Mouse (Mus musculus) CD4-positive, CD25-positive, alpha-beta regulatory T cell, adult 4 months (primary cell): ENCODE results near the gene Fam129b. TPM values are rescaled to one million over a fixed set of nuclear protein-coding genes. Genes with fewer than 3 reads are reported as not detected.
"Not testable (repeated sequence)": the region's sequence is repeated elsewhere in the genome, so short reads cannot be mapped to it uniquely, and the experiment has no call there.

ENCODE experiments used
- ATAC-seq: one replicate; pipeline ENCODE4 v1.8.0; 2017
- polyA plus RNA-seq, 2 experiments: library from polyadenylated mRNA; unstranded; fragments of 100-300 nt; shearing (Covaris generic); gene quantifications; one replicate each; pipeline ENCODE4 v1.2.1; 2017

The Fam129b gene
- 1 to 10 TPM in 1 of 2 experiments, under 1 TPM in 1; 0.97 to 1.0 TPM for polyA plus RNA-seq

- peak; percentile 74 for ATAC-seq
Measured at GRCm38 (mm10) chr2:32875675-32876489, at the start of gene Fam129b. Fam129b (plus strand) TSS chr2:32876114.

- ATAC-seq: no peak
Measured at GRCm38 (mm10) chr2:32828979-32829676, 46.8 kb upstream of the Fam129b start.

- ATAC-seq: peak; percentile 99
Measured at GRCm38 (mm10) chr2:32834496-32834895, 41.4 kb upstream of the Fam129b start.

GRCm38 (mm10) chr2:32835588-32835987 lies 40.3 kb upstream of the Fam129b start:
- ATAC-seq: no peak

GRCm38 (mm10) chr2:32838147-32838884 lies 37.6 kb upstream of the Fam129b start:
- ATAC-seq: no peak

- no peak for ATAC-seq
Measured at GRCm38 (mm10) chr2:32839261-32839660, 36.7 kb upstream of the Fam129b start.

- no peak for ATAC-seq
Measured at GRCm38 (mm10) chr2:32841099-32841498, 34.8 kb upstream of the Fam129b start.

GRCm38 (mm10) chr2:32842558-32842957 lies 33.4 kb upstream of the Fam129b start:
- ATAC-seq: no peak

GRCm38 (mm10) chr2:32845572-32846100 lies 30.3 kb upstream of the Fam129b start:
- peak; percentile 2 for ATAC-seq

- ATAC-seq: peak; percentile 36
Measured at GRCm38 (mm10) chr2:32846101-32846804, 29.7 kb upstream of the Fam129b start.

- peak; percentile 87 for ATAC-seq
Measured at GRCm38 (mm10) chr2:32846805-32847467, 29.0 kb upstream of the Fam129b start, which contains the start of gene Stxbp1. Stxbp1 (minus strand) TSS chr2:32847245.

GRCm38 (mm10) chr2:32847468-32847821 lies 28.5 kb upstream of the Fam129b start:
- peak; percentile 39 for ATAC-seq

- ATAC-seq: no peak
Measured at GRCm38 (mm10) chr2:32852156-32852555, 23.8 kb upstream of the Fam129b start.

- ATAC-seq: not testable (repeated sequence)
Measured at GRCm38 (mm10) chr2:32853716-32854115, 22.2 kb upstream of the Fam129b start.

GRCm38 (mm10) chr2:32854206-32854605 lies 21.7 kb upstream of the Fam129b start:
- ATAC-seq: peak; percentile 76

GRCm38 (mm10) chr2:32855046-32855785 lies 20.7 kb upstream of the Fam129b start:
- no peak for ATAC-seq

- ATAC-seq: no peak
Measured at GRCm38 (mm10) chr2:32855790-32856465, 20.0 kb upstream of the Fam129b start.

- peak; percentile 86 for ATAC-seq
Measured at GRCm38 (mm10) chr2:32857584-32857983, 18.3 kb upstream of the Fam129b start.

- ATAC-seq: peak; percentile 60
Measured at GRCm38 (mm10) chr2:32859010-32859621, 16.8 kb upstream of the Fam129b start.

GRCm38 (mm10) chr2:32859622-32860012 lies 16.3 kb upstream of the Fam129b start:
- ATAC-seq: no peak
